Mouse (Mus musculus): Measurements from ENCODE around the gene Krt4.

Krt4 gene

DNA sequence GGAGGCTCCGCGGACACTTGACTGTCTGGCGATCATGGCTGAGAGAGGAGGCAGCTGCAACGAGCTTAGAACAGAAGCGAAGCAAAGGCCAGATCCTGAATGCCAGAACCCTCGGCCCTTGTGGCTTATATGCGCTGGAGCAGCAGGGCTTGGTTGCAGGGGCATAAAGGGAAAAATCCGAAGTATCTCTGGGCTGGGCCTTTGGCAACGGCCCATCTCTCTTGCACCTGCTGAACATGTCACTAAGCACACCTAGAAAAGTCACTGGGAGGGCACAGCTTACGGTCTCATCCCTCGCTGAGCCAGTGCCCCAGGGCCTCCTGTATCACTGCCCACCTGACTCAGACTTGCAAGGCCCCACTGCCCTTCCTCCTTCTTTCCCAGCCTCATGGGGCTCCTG is at the start of gene Krt4:
TSS of gene Krt4 (minus strand) at position 101 of the 400 bp plus-strand sequence.
- DNase-seq = no peak

DNA sequence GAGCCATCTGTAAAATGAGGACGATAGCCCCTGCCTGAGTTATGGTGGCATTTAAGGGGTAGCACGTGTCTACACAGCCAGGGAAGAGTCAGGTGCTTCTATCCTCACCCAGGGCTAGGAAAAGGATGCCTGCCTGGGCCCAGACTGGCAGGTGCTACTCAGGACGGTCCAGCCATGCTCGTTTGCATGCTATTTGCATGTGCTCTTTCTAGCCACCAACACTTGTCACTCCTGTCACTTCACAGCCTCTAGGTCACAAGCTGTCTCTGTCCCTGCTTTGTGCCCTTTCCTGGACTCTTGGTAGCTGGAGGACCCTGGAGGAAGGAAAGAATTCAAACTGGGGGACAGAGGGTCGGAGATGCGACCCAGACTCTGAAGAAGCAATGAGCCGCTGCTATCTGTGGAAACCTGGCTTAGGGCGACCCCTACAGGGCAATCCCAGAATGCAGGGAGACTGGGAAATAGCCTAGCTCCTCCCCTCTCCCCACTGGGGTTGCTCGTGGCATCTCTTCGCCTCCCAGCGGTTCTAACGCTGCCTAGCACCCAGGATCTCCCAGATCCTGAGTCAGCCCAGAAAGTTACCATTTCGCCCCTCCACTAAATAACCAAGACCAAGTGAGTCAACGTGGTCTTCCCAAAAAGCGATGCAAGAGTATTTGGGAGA is 49.0 kb upstream of the Krt4 start:
- peak; percentile 97 for DNase-seq

DNA sequence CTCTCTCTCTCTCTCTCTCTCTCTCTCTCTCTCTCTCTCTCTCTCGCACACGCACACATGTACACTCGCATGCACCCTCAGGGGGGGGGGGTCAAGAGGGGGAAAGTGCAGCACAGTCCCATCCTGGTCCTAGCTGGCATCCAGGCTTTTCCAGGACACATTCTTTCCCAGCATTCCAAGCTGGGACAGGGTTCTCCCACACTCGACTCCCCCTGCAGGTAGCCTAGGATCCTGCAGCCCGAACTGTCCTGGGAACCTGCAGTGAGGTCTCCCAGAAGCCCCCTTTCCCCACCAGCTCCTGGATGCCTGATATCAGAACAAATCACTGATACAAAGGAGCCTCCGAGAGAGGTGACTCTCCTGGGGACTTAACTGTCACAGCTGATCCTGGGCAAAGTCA is 46.0 kb upstream of the Krt4 start:
- DNase-seq = peak; percentile 82

- no peak for DNase-seq
Measured at GRCm38 (mm10) chr15:101966808-101967207, 42.3 kb upstream of the Krt4 start.

GRCm38 (mm10) chr15:101958891-101959290 is 34.4 kb upstream of the Krt4 start:
- no peak for DNase-seq

DNA sequence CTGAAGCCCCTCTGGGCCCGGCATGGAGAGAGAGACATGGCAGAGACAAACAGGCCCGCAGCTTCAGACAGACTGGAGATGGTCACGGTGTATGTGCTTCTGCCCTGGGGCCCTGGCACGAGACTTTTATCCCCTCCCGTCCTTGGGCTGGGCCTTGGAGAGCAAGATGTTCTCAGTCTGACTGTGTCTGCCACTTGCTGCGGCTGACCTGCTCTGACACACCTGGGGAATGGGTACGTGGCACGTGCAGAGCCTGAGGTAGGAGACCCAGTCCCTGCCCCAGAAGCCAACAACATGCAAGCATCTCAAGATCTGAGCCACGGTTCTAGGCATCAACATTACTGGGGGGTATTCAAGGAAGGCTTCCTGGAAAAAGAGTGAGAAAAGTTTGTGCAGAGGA is 29.7 kb upstream of the Krt4 start, which contains the start of gene Krt78:
TSS of gene Krt78 (minus strand) at position 101 of the 400 bp plus-strand sequence.
- DNase-seq = no peak

- DNase-seq = no peak
Measured at GRCm38 (mm10) chr15:101952733-101953474, 28.4 kb upstream of the Krt4 start.

DNA sequence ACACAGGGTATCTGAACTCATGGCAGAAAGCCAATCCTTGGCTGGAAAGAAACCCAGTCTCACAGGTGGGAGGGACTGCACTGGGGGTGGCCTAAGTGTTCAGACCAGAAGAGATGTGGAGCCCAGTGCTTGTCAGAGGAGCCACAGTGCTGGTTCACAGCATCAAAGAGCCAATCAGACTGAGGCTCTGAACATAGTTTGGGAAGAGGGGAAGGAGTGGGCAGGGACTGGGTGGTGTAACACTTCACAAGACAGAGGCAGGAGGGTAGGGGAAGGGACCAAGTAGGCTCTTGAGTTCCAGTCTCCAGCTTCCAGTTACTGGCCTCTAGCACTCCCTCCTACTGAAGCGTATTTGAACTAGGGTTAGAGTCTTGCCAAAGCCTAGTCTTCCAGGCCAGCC is 20.9 kb upstream of the Krt4 start:
- no peak for DNase-seq

GRCm38 (mm10) chr15:101941948-101942347 is 17.4 kb upstream of the Krt4 start:
- DNase-seq = peak; percentile 19

DNA sequence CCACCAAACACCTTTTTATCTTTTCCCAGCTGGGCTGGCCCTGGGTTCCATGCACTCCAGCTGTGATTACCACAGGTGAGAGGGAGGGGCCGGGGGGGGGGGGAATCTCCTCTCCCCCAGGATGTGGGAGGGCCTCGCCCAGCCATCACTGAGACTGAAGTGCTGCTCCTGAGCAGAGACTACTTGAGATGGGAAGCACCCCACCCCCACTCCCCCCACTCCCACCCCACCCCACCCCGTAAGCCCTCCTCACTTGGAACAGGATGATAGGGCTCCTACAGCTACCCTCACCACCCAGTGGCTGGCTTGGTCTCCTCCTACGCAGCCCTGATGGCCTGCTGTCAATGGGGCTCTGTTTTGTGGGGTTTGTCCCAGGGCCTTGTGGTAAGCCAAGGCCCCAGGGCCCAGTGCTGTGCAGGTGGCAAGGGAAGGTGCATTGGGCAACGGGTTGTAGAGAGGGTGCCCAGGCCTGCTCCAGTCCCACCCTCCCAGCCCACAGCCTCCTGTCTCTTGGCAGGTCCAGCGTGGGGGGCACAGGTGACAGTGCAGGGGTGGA is 15.8 kb upstream of the Krt4 start, which contains the start of gene Krt79:
TSS of gene Krt79 (minus strand) at position 51 of the 556 bp plus-strand sequence.
- no peak for DNase-seq

DNA sequence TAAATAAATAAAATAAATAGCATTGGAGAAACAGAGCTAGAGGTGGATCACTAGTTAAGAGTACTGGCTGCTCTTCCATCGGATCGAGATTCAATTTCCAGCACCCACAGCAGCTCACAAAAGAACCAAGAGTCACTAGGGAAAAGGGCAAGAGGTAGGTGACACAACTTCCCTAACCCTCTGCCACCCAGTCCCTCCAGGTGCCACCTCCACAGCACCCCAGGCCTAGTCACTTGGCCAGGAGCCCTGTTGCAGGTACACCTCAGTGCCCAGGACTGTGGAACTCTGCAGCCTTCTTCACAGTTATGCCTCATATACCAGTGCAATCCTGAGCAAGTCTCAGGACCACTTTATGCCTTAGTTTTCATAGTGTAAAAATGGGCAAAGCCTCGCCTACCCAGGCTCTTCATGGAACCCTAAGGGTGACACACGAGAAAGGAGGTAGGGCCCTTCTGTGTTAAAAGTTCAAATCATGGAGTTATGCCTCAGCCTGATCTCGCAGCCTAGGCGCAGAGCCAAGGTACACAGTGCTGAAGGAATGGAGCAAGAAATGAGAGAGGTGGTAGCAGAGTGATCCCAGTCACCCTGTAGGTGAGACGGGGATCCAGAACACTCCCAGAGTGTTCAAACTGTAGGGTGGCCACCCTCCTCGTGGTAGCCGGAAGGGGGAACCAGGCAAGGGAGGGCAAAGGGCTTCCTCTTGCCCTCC is 14.2 kb upstream of the Krt4 start:
- DNase-seq = no peak

DNA sequence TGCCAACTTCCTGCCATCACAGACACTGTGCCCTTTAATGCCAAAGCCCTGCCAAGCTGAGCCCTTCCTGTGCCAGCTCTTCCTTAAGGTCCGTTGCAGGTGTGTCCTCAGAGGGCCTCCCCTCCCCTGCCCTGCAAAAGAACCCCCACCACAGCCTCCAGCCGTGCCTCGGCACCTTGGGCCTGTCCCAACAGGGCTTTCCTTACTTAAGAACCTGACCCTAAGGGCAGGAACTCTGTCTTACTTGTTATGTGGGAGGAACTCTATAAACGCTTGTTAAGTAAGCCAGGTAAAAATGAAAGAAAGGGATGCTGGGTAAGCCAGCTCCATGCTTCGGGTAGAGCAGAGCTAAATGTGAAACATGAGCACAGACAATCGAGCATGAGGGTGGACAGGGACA is 8.5 kb upstream of the Krt4 start:
- no peak for DNase-seq

GRCm38 (mm10) chr15:101929666-101930065 is 5.1 kb upstream of the Krt4 start:
- peak; percentile 41 for DNase-seq

- DNase-seq = peak; percentile 31
Measured at GRCm38 (mm10) chr15:101929087-101929486, 4.6 kb upstream of the Krt4 start.

DNA sequence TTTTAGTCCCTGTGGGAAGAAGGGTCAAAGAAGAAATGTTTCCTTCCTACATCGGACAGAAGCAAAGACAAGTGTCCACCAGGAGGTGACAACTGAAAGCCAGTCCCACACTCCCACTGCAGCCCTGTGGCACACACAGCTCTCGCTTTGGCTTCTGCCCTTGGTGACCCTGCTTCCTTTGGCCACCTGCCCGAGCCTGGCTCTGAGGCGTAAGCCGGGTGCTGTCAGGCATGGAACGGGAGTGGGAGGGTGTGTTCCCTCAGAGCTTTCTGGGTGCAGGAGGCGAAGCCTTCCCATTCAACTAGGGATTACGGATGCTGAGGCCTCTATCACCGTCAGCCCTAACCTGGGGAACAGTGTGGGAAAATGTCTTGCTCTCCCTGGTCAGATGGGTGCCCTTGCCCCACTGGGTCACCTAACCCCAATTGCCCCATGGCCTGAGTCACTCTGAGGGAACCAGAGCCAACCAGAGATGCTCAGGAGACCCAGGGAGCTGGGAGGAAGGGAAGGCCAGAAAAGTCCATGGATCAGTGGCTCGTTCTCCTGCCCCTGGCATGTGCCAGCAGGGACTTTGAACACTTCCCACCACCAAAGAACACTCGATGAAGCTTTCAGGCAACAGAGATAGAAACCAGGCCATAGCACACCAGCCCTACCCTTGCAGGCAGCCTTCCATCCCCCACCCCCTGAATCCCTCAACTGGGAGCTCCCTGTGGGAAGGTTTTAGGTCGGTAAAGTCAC is 3.0 kb upstream of the Krt4 start:
- peak; percentile 80 for DNase-seq

- DNase-seq = no peak
Measured at GRCm38 (mm10) chr15:101925041-101925440, 506 bp upstream of the Krt4 start.

DNA sequence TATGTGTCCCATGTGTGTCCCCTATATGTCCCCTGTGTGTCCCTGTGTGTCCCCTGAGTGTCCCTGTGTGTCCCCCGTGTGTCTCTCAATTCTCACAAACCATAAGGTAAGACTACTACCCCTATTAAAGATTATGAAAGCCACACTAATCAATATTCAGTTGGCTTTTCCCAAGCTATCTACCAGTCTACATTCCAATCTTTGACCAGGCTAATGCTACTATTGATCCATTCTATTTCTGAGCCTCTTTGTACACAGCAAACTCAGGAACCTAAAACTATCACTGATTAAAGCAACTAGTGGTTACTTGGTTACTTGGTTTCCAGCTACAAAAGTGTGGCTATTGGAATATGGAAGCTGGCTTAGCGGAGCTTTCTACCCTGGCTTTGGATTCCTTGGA is 2.2 kb downstream of the Krt4 start:
- DNase-seq = no peak

GRCm38 (mm10) chr15:101916072-101916471 is 8.5 kb downstream of the Krt4 start:
- no peak for DNase-seq

GRCm38 (mm10) chr15:101904849-101905248 is 19.7 kb downstream of the Krt4 start:
- no peak for DNase-seq

DNA sequence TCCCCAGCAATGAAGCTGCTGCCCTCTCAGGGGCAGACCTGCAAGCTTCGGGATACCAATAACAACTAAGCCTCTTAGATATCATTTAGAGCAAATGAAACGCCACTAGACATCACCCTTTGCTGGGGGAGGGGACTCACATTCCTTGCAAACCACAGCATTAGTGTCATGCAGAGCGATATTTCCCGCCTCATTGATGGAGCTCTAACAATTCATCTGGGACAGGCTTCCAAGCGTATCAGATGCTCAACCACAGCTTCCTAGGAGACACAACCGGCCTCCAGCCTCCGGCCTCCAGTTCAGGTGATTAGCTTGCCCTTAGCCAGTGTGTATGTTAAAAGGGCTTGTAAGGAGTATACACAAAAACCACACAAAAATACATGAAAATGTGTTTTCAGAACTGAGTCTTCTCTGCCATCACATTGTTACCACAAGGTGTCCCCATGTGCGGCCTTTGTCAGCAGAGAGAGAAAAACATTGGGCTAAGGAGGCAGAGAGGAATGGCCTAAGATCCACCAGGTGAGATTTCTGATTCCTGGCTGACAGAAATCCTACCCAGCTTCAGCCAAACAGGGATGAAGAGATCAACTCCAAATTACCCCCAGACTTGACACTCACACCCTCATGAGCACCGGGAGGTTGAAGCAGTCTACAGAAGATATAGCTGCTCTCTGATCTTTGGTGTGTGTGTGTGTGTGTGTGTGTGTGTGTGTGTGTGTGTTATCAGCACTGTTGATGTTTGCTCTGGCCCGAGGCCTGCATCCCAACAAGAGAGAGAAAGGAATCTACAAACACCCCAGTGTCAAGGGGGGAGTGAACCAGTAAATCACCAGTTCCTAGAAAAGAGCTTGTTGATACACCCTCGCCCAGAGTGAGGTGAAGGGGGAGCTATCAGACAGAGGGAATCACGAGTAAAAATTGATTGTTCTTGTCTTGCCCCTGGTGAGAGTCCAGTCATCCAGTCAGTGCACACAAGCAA is 22.1 kb downstream of the Krt4 start:
- peak; percentile 26 for DNase-seq

DNA sequence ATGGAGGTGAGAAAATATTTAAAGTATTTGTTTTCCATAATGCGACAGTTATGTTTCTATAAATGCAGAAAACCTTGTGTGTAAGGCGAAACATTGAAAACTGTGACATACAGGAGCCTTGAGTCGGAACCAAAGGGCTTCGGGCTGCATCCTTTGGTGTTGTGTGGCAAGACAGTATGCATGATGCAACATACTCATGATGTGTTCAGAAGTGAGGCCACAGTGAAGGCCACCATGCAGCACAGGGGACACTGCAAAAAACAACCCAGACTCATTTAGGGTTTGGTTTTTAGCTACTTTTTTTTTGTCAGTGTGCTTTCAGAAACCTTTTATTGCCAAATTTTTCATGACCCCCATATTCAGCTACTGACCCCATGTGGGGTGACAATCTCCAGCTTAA is 29.3 kb downstream of the Krt4 start:
- no peak for DNase-seq

Measured in kidney, postnatal 10 days (tissue).